Mouse (Mus musculus) urinary bladder, postnatal 36 days (tissue): ENCODE measurements around the gene Sipa1l2.

Experiments used
- DNase-seq, 2 experiments: peaks; one replicate each; pipeline ENCODE4 v3.0.0; 2022; ENCODE audit warnings: low spot score in 2 of 2, mixed read lengths in 1 of 2

Gene Sipa1l2

GRCm38 (mm10) chr8:125569533-125570365 lies at the start of gene Sipa1l2:
Gene Sipa1l2, minus strand, starts transcription at chr8:125569808.
- DNase-seq = peak; percentile 99

GRCm38 (mm10) chr8:125618543-125619335 lies 49.1 kb upstream of the Sipa1l2 start:
- DNase-seq = peak; percentile 51 to 71

GRCm38 (mm10) chr8:125616935-125617334 lies 47.3 kb upstream of the Sipa1l2 start:
- DNase-seq = no peak

GRCm38 (mm10) chr8:125616039-125616438 lies 46.4 kb upstream of the Sipa1l2 start:
- DNase-seq = no peak

GRCm38 (mm10) chr8:125613552-125613951 lies 43.9 kb upstream of the Sipa1l2 start:
- no peak for DNase-seq

GRCm38 (mm10) chr8:125611799-125612560 lies 42.4 kb upstream of the Sipa1l2 start:
- no peak for DNase-seq

- DNase-seq = no peak
Observed at GRCm38 (mm10) chr8:125611024-125611798, 41.6 kb upstream of the Sipa1l2 start.

GRCm38 (mm10) chr8:125609737-125610136 lies 40.1 kb upstream of the Sipa1l2 start:
- DNase-seq = no peak

GRCm38 (mm10) chr8:125607714-125608223 lies 38.2 kb upstream of the Sipa1l2 start:
- DNase-seq = no peak

GRCm38 (mm10) chr8:125606937-125607336 lies 37.3 kb upstream of the Sipa1l2 start:
- DNase-seq = no peak

GRCm38 (mm10) chr8:125604817-125605512 lies 35.4 kb upstream of the Sipa1l2 start:
- no peak for DNase-seq

- DNase-seq = no peak
Observed at GRCm38 (mm10) chr8:125604213-125604816, 34.7 kb upstream of the Sipa1l2 start.

GRCm38 (mm10) chr8:125603312-125603840 lies 33.8 kb upstream of the Sipa1l2 start:
- no peak for DNase-seq

GRCm38 (mm10) chr8:125600033-125600686 lies 30.6 kb upstream of the Sipa1l2 start:
- DNase-seq = no peak

- peak; percentile 68 to 73 for DNase-seq
Observed at GRCm38 (mm10) chr8:125595571-125596508, 26.2 kb upstream of the Sipa1l2 start.

- DNase-seq = no peak
Observed at GRCm38 (mm10) chr8:125590363-125590762, 20.8 kb upstream of the Sipa1l2 start.

GRCm38 (mm10) chr8:125586587-125586986 lies 17.0 kb upstream of the Sipa1l2 start:
- DNase-seq = no peak

- no peak for DNase-seq
Observed at GRCm38 (mm10) chr8:125584276-125584675, 14.7 kb upstream of the Sipa1l2 start.
